Mouse (Mus musculus): ENCODE results near the gene Slc29a4. TPM values are rescaled to one million over a fixed set of nuclear protein-coding genes. Genes with fewer than 3 reads are reported as not detected.

Gene Slc29a4
- total RNA-seq, 1 experiment from 2014 or later: 21.9 TPM

- DNase-seq: no peak
Measured at GRCm38 (mm10) chr5:142696258-142696657, 3.9 kb downstream of the Slc29a4 start.

GRCm38 (mm10) chr5:142696865-142697264 lies 4.6 kb downstream of the Slc29a4 start:
- no peak for DNase-seq

GRCm38 (mm10) chr5:142697742-142698141 lies 5.4 kb downstream of the Slc29a4 start:
- DNase-seq: no peak

DNA sequence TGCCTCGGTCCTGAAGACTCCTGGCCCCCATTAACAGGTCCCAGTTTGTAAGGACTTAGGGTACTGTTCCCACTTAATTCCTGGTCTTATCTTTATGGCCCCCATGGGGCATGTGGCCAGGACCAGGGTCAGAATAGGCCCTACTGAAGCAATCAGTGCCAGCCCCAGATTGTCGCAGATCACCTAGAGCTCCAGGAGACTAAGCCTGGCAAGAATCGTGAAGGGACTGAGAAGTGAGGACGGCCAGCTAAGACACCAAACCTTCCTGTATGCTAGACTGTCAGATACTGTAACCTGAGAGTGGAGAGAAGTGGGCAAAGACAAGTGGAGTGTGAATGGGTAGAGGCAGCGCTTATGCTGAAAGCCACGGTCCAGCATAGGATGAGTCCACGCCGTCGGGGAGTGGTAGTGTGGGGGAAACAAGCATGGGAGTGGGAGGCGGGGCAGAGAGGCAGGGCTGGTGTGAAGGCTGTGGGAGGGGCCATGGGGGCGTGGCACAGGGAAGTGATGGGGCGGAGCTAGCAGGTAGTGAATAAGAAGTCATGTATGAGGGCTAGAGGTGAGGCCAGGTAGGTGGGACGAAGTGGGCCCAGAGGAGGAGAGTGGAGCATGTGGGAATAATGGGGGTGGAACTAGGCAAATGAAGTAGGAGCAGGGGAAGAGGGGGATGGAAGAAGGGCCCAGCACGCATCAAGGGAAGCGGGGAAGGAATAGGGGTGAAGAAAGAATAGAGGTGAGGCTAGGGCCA lies 8.7 kb downstream of the Slc29a4 start:
- DNase-seq: no peak

DNA sequence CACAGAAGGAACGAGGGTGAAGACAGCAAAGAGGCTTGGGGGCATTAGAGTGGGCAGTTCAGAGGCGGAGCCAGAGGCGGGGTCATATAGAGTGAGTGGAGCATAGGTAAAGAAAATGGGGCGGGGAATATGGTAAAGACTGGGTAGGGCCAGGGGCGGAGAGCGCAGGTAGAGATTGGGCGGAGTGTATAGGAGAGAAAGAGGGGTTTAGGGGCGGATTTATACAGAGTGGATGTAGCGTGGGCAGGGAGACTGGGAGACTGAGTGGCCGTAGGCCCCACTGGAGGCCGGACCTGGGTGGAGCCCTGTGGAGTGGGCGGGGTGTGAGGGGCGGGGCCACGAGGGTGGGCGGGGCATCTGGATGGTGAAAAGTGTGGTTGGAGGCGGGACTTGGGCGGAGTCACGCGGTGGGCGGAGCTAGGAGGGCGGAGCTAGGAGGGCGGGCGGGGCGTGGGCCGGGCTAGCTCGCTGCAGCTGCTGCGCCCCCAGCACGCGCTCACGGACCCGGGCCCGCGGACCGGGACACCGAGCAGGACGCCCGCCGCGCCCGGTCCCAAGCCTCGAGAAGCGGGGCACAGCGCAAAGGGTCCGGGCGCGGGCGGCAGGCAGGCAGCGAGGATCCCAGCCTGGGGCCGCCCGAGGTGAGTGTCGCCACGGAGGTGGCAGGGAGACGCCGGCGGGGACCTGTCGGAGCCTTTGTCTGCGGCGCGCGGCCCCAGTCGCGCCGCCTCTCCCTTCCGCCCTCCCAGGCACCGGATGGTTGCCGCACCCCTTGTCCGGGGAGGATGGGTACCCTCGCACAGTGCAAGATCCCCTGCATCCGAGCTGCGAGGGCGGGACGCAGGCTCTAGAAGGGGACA lies 9.6 kb downstream of the Slc29a4 start:
- peak; percentile 55 for DNase-seq

GRCm38 (mm10) chr5:142702511-142703138 lies 10.3 kb downstream of the Slc29a4 start:
- DNase-seq: no peak

- peak; percentile 30 for DNase-seq
Measured at GRCm38 (mm10) chr5:142703569-142703968, 11.3 kb downstream of the Slc29a4 start.

DNA sequence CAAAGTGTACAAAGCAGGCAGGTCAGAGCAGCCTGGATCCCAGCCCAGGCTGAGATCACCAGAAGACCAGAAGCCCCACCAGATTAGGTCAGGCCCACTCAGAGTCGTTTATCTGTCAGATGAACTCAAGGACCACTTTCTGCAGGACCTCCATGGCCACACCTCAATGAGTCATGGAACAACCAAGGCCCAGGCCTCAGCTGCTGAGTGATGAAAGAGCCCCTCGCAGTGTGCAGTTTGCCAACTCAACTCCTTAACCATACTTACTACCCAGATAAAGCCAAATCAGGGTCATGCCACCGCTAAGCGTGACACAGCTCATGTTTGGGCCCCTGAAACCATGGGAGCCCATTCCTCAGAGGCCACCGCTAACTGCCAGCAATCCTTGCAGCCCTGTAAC lies 15.4 kb downstream of the Slc29a4 start:
- no peak for DNase-seq

GRCm38 (mm10) chr5:142709436-142709835 lies 17.1 kb downstream of the Slc29a4 start:
- DNase-seq: no peak

- DNase-seq: no peak
Measured at GRCm38 (mm10) chr5:142712373-142712772, 20.1 kb downstream of the Slc29a4 start.

DNA sequence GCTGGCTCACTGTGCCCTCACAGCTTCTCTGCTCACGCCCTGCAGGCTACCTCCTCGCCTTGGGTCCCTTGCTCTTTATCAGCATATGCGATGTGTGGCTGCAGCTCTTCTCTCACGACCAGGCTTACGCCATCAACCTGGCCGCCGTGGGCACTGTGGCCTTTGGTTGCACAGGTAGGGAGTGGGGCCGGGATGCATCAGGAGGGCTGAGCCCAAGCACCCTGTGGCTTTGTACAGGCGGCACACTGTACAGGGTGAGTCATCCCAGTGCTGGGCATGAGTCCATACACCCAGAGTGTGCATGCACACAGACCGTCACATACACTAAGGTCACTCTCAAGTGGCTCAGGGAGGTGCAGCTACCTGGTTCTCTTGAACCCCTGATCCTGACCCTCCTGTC lies 21.7 kb downstream of the Slc29a4 start:
- peak; percentile 73 for DNase-seq

- no peak for DNase-seq
Measured at GRCm38 (mm10) chr5:142715059-142715458, 22.7 kb downstream of the Slc29a4 start.

GRCm38 (mm10) chr5:142716056-142716455 lies 23.7 kb downstream of the Slc29a4 start:
- no peak for DNase-seq

DNA sequence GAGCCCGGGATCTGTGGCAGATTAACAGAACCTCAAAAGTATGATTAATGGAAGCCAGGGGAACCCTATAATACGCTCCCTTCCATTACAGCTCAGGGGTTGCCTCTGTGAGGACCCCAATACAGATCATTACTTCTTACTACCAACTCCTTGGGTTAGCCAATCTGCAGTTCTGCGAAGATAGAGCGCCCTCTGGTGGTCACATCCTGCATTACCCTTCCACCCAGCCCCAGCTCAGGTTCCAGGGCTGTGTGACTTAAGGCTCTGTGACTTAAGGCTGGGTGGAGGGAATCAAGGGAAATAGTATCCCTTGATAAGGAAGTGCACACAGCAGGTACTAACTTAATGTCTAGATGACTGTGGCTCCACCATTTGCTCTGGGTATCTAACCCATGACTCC lies 25.7 kb downstream of the Slc29a4 start:
- DNase-seq: peak; percentile 87

DNA sequence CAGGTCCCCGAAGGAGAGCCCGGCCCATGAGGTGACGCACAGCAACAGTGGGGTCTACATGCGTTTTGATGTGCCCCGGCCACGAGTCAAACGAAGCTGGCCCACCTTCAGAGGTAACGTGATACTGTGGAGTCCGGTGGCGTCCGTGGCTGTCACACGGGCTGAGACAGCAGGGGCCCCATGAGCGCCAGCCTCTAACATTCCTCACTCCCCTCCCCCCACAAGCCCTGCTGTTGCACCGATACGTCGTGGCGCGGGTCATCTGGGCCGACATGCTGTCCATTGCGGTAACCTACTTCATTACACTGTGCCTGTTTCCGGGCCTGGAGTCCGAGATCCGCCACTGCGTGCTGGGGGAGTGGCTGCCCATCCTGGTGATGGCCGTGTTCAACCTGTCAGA lies 26.2 kb downstream of the Slc29a4 start:
- DNase-seq: no peak

GRCm38 (mm10) chr5:142719897-142720296 lies 27.6 kb downstream of the Slc29a4 start:
- no peak for DNase-seq

- DNase-seq: peak; percentile 57
Measured at GRCm38 (mm10) chr5:142723520-142724133, 31.3 kb downstream of the Slc29a4 start.

DNA sequence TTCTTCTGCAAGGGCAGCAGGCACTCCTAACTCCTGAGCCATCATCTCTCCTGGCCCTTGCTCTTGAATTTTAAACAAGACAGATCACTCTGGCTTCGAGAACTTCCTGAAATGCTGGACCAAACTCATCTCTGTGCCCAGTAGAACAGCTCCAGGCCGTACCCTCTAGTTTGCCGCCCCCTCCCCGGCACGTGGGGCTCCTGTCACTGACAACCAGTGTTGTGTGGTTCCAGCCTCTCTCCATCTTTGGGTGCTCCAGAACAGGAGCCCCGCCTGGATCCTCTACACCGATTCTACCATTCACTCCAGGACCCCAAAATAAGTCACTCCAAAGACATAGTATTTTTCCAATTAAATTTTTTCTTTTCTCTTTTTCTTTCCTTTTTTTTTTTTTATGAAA lies 32.0 kb downstream of the Slc29a4 start:
- DNase-seq: no peak

DNA sequence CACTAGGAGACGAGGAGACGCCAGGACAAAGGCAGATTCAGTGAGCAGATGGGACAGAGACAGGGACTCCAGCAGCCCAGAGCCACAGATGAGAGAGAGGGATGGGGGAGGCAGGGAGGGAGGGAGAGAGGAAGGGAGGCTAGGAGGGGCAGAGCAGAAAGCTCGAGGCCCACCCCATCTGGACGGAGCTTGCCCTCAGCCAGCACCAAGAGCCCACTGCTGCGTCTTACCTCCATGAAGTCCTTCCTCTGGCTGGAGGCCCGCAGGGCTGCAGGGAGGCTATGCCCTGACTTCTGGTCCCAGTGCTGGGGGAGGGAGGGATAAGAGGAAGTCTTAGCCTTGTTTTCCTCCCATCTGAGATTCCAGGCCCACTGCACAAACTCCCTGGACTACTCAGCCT lies 34.4 kb downstream of the Slc29a4 start:
- no peak for DNase-seq

GRCm38 (mm10) chr5:142728301-142728700 lies 36.0 kb downstream of the Slc29a4 start:
- no peak for DNase-seq

GRCm38 (mm10) chr5:142730295-142730694 lies 38.0 kb downstream of the Slc29a4 start:
- DNase-seq: no peak

- peak; percentile 43 for DNase-seq
Measured at GRCm38 (mm10) chr5:142731916-142732315, 39.6 kb downstream of the Slc29a4 start.

- DNase-seq: peak; percentile 61
Measured at GRCm38 (mm10) chr5:142739941-142740340, 47.6 kb downstream of the Slc29a4 start.
